Mouse (Mus musculus): ENCODE data around the gene Usp38. TPM values are rescaled to one million over a fixed set of nuclear protein-coding genes. Genes with fewer than 3 reads are reported as not detected.

Gene Usp38
- total RNA-seq, 4 experiments from 2014 or later, result 21.5 to 25.2 (median 23.4) TPM

DNA sequence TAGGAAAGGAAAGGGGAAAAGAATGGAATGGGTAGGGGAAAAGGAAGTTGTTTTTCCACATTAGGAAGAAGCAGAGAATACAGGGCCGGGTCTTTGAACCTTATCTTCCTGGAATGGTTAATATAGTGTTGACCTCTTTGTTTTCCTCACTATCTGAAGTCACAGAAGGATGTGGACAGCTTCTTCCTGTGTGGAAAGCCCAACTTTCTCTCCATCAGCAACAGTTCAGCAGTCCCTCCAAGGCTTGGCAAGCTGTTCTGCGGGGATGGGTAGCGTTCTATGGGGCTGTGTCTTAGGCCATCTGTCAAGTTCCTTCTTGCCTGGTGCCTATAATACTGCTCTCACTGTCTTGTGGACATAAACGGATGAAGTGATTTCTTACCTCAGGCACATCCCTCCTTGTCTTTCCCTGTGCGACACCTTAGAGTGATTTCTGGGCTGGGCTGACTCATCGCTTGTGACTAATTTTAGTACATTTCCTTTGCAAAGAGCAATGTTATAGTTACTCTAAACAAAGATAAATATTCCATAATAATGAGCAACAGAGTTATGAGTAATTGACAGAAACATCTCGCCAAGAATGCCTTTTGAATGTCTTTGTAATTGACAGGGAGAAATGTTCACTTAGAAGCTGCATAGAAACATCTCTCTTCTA, 52.7 kb downstream of the Usp38 start:
- DNase-seq (ENCODE audit: low spot score in 2 of 2), result no peak

DNA sequence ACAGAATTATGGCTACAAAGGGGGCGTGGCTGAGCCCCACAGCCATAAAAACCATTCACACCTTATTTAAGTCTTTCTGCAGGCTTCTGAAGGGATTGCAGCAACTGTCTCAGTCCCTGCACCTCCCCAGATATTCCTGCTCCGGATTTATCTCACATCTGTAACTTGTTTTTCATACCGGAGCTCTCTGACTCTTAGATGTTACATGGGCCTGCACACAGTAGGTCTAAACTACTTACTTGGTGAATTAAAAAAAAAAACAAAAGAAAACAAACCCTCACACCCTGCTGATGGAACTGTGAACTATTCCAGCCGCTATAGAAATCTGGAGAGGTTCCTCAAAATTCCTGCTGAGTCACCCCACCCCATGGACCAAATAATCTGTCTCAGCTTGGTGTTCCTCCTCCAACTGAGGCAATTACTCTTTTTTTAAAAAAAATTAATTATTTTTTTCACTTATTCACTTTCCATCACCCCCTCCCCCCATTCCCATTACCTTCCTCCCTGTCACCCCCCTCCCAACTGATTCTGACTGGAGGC, 53.6 kb downstream of the Usp38 start:
- no peak for DNase-seq (ENCODE audit: low spot score in 2 of 2)

DNA sequence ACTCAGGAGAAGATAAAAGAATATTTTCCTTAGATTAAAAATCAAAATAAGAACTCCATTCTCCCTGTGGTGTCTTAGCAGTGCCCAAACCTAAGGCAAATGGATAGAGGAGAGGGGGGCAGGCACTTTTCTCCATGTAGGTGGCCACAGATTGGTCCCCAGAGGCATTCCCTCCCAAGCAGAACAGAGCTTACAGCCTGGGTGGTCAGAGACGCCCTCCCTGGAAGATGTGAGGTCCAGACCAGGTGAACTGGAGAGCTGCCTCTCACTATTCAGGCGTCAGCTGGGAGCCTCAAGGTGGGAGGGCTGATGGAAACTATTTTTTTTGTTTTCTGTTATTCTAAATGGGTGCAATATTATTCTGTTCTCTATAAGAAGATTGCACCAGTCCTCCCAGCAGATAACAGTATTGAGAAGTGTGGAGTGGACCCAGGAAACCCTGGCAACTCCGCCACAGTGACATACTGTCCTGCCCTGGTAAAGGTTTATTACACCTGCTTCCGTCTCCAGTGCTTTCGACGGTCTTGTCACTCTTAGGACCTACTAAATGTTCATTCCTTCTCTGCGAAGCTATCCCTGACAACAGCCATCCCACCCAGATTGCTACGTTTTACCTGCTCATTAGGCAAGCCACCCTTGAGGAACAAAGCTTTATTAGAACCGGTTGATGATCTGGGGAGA, 55.0 kb downstream of the Usp38 start:
- no peak for DNase-seq (ENCODE audit: low spot score in 2 of 2)

DNA sequence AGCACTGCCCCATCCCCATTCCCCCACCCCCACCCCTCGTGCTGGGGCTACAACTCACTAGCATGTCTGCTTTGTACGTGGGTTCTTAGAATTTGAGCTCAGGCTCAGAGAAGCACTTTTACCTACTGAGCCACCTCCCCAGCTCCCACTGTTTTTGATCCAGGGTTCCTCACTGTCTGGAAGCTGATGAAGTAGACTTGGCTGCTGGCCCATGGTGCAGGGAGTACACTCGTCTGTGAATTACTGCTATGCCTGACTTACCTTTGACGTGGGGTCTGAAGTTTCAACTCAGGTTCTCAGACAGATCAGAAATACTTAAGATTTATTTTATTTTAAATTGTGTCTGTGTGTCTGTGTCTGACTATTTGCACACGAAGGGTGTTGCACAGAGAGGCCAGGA, 57.0 kb downstream of the Usp38 start:
- DNase-seq (ENCODE audit: low spot score in 2 of 2), result no peak

DNA sequence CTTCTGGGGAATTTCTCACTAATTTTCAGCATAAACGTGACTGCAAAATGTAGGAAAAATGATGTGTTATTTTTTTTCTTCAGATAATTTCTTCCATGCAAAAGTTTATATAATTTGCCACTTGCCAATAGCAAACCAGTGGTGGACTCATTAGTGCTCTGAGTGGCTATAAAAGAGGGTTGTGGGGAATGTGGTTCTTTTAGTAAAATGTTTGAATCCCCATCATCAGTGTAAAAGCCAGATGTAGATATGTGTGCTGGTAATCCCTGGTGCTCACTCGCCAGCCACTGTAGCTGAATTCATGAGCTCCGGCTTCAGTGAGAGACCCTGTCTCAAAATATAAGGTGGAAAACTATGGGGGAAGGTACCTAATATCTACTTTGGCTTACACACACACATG, 61.8 kb downstream of the Usp38 start:
- no peak for DNase-seq (ENCODE audit: low spot score in 2 of 2)

DNA sequence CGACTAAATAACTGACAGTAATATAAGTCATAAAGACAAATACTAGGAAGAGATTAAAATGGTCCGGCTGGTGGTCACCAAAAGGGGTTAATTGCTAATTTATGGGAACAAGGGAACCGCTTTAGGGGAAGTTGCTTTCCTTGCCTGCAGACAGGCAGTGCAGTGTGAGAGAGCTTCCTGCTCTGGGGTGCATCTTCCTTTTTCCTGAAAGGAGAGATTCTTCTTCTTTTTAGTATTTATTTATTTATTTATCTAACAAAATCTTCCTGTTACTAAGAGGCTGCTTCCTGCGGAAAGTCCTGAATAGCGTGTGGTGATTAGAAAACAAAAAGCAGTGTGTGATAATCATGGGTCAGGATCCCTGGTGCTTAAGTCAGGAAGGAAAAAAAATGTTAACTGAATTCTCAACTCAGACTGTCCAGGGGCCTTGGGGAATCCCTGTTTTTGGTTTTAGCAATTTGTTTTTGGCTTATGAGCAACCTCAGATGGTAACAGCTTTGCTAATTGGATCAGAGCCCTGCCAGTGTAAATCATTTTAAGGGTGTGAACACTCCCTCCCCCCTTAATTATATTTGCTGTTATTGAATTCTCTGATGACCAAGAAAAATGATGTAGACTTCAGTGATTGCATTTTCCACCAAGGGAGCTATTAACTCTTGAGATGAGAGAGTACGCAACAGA, 62.4 kb downstream of the Usp38 start:
- no peak for DNase-seq (ENCODE audit: low spot score in 2 of 2)

DNA sequence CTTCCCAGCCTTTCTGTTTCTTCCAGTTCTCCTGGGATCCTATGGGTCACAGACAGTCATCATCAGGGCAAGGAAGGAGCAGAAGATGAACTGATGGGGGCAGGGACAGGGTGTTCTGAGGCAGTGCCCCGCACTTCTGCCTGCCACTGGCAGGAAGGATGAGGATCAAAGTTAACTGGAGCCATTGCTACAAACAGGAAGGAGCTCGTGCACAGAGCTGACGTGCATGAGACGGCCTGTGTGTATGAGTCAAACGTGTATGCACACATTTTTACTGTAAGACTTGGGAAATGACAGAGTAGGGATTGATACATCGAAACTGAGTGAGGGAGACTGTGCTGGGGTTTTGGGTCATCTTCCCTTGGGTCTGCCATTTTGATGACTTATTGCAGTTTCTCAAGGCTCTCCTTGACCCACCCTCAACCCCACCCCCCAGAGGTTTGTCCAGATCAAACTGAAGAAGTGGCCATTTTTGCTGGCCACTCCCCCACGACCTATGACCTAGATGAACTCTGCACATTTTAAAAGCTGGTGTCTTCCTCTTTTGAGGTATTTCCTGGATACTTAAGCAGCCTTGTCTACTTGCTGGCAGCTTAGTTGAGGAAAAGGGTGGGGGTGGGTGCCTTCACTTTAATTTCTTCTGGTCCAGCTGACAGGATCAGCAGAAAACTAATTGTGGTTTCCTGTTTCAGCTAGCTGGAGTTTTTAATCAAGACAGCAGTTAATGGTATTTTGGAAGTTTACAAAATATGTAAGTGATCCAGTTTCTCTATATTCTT, 66.1 kb downstream of the Usp38 start:
- no peak for DNase-seq (ENCODE audit: low spot score in 2 of 2)

DNA sequence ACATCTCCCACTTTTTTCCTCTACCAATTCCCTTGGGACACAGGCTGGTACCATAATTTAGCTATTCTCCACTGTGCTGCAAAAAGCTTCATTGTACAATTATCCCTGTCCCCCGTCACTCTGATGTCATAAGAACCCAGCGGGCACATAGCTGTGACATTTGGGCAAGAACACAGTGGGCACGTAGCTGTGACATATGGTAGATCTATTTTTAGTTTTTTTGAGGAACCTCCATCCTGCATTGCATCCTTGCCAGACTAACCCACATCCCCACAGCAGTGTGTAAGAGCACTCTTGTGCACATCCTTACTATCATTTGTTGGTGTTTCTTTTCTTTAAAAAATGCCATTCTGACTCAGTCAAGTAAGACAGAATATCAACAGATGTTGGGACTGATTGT, 71.0 kb downstream of the Usp38 start:
- no peak for DNase-seq (ENCODE audit: low spot score in 2 of 2)

DNA sequence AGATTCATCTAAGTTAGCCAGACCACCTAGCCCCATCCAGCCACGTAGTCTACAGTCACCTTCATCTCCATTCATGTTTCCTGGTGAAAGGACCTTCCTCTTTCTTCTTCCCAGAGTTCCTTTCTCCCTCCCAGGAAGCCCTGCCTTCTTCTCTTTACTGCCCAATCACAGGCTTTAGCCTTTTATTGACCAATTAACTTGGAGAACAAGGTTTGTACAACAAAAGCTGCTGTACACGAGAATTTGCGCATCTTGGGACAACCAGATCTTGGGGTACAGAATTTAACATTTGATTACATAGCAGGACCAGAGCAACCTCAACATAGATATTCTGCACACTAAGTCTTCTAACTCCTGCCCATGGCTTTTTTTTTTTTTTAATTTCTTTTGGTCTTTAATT, 73.1 kb downstream of the Usp38 start:
- no peak for DNase-seq (ENCODE audit: low spot score in 2 of 2)

DNA sequence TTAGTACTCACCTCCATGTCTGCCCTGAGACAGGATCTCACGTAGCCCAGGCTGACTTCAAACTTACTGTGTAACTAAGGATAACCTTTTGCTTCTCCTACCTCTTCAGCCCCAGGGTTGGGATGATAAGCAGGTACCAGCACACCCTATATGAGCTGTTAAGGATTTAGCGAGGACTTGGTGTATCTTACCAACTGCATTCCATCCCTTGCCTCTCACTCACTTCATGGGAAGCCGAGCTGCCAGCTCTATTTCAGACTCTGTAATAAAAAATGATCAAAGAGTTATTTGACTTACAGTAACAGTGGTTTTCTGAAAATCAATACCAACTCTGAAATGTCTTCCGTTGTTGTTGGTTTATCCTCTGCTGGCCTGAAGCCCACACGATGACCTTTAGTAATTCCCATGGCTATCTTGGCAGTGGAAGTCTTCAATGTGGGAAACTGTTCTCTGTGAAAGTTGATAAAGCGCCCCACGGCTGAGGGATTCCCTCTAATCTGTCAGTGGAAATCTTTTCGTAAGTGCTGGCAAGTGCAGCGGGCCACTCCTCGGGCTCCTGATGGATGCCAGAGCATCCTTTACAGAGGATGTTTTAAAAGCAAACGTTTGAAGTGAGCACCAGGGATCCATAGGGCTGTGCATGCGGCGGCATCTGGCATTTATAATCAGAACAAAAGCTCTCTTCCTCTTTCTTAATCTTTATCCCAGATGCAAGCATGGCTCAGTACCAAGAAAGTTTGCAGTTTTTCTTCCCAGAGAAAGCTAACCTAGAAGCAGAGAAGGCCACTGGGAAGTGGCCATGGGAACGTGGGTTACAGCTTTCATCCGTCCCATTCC, 76.7 kb downstream of the Usp38 start:
- no peak for DNase-seq (ENCODE audit: low spot score in 2 of 2)

Other genes with a start within 250 kb of the Usp38 start
- gene Gab1, start 134.4 kb downstream of the Usp38 start, total RNA-seq (2022), result 10 to 100 TPM; 19.4 to 24.9 (median 22.3) TPM